Mouse (Mus musculus): ENCODE results near the gene Igf1r.

DNA sequence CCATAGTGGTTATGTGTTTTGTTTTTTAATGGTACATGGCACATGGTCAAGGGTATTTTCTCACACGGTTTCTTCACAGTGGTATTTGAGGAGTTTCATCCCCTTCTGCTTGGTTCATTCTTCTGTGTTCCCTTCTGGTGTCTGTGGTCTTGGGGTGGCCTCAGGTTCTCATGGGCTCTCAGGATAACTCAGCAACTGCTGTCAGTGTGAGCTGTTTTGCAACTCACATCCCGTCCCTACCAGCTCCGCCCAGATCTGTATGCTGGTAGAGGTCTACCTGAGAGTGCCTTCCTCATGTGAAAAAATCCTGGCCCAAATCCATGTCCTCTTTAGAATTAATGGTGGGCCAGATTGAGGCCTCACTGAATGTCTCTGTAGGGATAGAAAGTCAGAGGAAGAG lies 104.4 kb downstream of the Igf1r start:
- TF ChIP-seq POLR2A (IDR thresholded peaks at IDR 0.05; ENCODE audit: extremely low read depth, insufficient read depth, low read length), result no peak
- TF ChIP-seq CTCF (IDR thresholded peaks at IDR 0.05; ENCODE audit: extremely low read depth, insufficient read depth, low read length), result no peak

Data from cortical plate, adult 2 months (tissue).